Mouse (Mus musculus): Measurements from ENCODE around the gene Pih1d1. TPM values are rescaled to one million over a fixed set of nuclear protein-coding genes. Genes with fewer than 3 reads are reported as not detected.

Pih1d1 gene
- total and polyA plus RNA-seq, 3 experiments = 141 to 148 TPM; not detected in 1

DNA sequence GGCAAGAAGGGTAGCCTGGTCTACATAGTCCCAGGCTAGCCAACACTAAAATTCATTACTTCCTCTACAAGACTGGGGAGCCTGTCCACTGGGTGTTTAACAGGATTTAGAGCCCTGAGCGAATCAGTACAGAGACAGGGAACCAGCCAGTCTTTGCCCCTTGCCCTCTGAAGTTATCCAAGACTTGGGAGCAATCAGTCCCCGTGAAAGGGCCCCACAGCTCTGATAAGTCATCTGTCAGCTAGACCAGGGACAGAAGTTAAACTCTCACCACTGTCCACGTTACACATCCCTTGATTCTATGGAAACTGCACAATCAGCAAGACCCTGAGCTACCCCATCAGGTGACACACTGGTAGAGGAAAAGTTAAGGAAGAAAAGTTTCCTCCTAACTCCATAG is 41.6 kb upstream of the Pih1d1 start:
- no peak overlapping the region for H3K9ac ChIP-seq (ENCODE audit: control insufficient read depth, low read depth, low read length, poor library complexity, severe bottlenecking)
- H3K27me3 ChIP-seq (ENCODE audit: control insufficient read depth in 1 of 2, insufficient read depth in 2 of 2, low read length in 2 of 2) = no peaks in the 10 kb centered on the region
- H3K9me3 ChIP-seq (replicated peaks; ENCODE audit: insufficient read depth, low read length) = no peaks in the 10 kb centered on the region

DNA sequence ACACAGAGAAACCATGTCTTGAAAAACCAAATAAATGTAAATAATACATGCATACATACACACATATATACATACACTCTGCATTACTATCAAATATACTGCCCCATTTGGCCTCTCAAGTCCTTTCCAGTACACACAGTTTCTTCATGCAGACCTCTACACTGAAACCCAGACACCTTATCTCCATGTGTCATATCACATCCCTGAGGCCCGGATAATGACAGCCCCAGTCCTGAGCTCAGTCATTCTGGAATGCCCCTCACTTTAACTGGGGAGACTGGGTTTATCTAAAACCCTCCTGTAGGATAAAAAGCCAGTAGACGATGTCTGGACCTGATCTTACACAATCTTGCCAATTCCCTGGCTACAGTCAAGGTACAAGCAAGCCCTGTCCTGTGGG is 40.6 kb upstream of the Pih1d1 start:
- Histone ChIP-seq H3K27me3 (ENCODE audit: control insufficient read depth in 1 of 2, insufficient read depth in 2 of 2, low read length in 2 of 2) (no peaks in the 10 kb centered on the region), H3K79me2 (ENCODE audit: control insufficient read depth, insufficient read depth, low read length, poor library complexity) (no peaks in the 10 kb centered on the region), H3K9me3 (replicated peaks; ENCODE audit: insufficient read depth, low read length) (no peaks in the 10 kb centered on the region), H3K4me1 (ENCODE audit: control insufficient read depth in 1 of 2, insufficient read depth in 2 of 2, low read length in 2 of 2) (peaks cover 5 to 22% of the 10 kb centered on the region in 2 experiments), H3K27ac (ENCODE audit: control insufficient read depth, low read depth, low read length) (no peak overlapping the region), H3K9ac (ENCODE audit: control insufficient read depth, low read depth, low read length, poor library complexity, severe bottlenecking) (no peak overlapping the region), H3K4me3 (ENCODE audit: control insufficient read depth in 1 of 2, insufficient read depth in 1 of 2, low read depth in 2 of 2, low read length in 2 of 2) (no peak overlapping the region), H3K36me3 (ENCODE audit: control insufficient read depth in 1 of 2, insufficient read depth in 2 of 2, low read length in 2 of 2) (peaks cover 0 to 5% of the 10 kb centered on the region in 2 experiments; a peak in 2 of 4 replicates)
- TF ChIP-seq MYB (IDR thresholded peaks at IDR 0.05; ENCODE audit: low read depth, low read length) (no peak), MYC (IDR thresholded peaks at IDR 0.05; ENCODE audit: low read depth, low read length) (no peak), ZMIZ1 (IDR thresholded peaks at IDR 0.05; ENCODE audit: low read depth, low read length) (no peak), MAX (IDR thresholded peaks at IDR 0.05; ENCODE audit: low read length) (0 out of 2 replicates have a peak, but pooled peaks have one; percentile 28), RCOR1 (IDR thresholded peaks at IDR 0.05; ENCODE audit: low read depth, low read length) (0 out of 2 replicates have a peak, but pooled peaks have one; percentile 16), EP300 (IDR thresholded peaks at IDR 0.05; ENCODE audit: low read depth in 1 of 2, low read length in 2 of 2) (peak in 1 of 2 experiments; percentile 22; a peak in 1 of 4 replicates), TCF12 (IDR thresholded peaks at IDR 0.05; ENCODE audit: low read depth, low read length) (peak; percentile 42; the same call in 1 of the 2 replicates), MXI1 (IDR thresholded peaks at IDR 0.05; ENCODE audit: low read depth, low read length) (no peak), USF2 (IDR thresholded peaks at IDR 0.05; ENCODE audit: borderline replicate concordance in 1 of 2, insufficient read depth in 1 of 2, low read depth in 1 of 2, low read length in 2 of 2) (no peak), GATA1 (IDR thresholded peaks at IDR 0.05; ENCODE audit: low read depth, low read length) (peak; percentile 66)
- no peak for DNase-seq (ENCODE audit: low read depth, low spot score)

More for the DNA sequence above, 41.6 kb upstream of the Pih1d1 start:
- TF ChIP-seq GATA1 (IDR thresholded peaks at IDR 0.05; ENCODE audit: low read depth, low read length) (no peak), ZMIZ1 (IDR thresholded peaks at IDR 0.05; ENCODE audit: low read depth, low read length) (no peak)
- Histone ChIP-seq H3K27ac (ENCODE audit: control insufficient read depth, low read depth, low read length) (no peak overlapping the region), H3K4me1 (ENCODE audit: control insufficient read depth in 1 of 2, insufficient read depth in 2 of 2, low read length in 2 of 2) (peaks cover 5 to 22% of the 10 kb centered on the region in 2 experiments), H3K79me2 (ENCODE audit: control insufficient read depth, insufficient read depth, low read length, poor library complexity) (no peaks in the 10 kb centered on the region), H3K4me3 (ENCODE audit: control insufficient read depth in 1 of 2, insufficient read depth in 1 of 2, low read depth in 2 of 2, low read length in 2 of 2) (no peak overlapping the region), H3K36me3 (ENCODE audit: control insufficient read depth in 1 of 2, insufficient read depth in 2 of 2, low read length in 2 of 2) (peaks cover 0 to 5% of the 10 kb centered on the region in 2 experiments; a peak in 2 of 4 replicates)
- no peak for DNase-seq (ENCODE audit: low read depth, low spot score)

DNA sequence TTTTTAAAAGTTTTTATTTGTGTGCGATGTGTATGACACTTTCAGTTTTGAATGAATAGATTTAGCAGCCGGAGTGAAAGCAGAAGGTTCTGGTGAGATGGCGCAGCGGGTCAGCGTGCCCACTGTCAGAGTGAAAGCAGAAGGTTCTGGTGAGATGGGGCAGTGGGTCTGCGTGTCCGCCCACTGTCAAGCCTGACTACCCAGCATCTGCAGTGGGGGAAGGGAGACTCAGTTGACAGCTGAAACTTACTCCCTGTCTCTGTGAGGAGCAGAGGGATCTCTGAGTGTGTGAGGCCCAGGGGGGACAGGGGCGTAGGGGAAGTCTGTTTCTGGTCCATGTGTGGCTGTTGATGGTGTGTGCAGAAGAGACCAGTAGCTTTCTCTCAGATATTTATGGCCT is 36.5 kb upstream of the Pih1d1 start:
- Histone ChIP-seq H3K27me3 (ENCODE audit: control insufficient read depth in 1 of 2, insufficient read depth in 2 of 2, low read length in 2 of 2) (no peaks in the 10 kb centered on the region), H3K79me2 (ENCODE audit: control insufficient read depth, insufficient read depth, low read length, poor library complexity) (peaks cover 9% of the 10 kb centered on the region), H3K9me3 (replicated peaks; ENCODE audit: insufficient read depth, low read length) (no peaks in the 10 kb centered on the region), H3K9ac (ENCODE audit: control insufficient read depth, low read depth, low read length, poor library complexity, severe bottlenecking) (no peak overlapping the region), H3K4me1 (ENCODE audit: control insufficient read depth in 1 of 2, insufficient read depth in 2 of 2, low read length in 2 of 2) (peaks cover 3 to 29% of the 10 kb centered on the region in 2 experiments), H3K36me3 (ENCODE audit: control insufficient read depth in 1 of 2, insufficient read depth in 2 of 2, low read length in 2 of 2) (peaks cover 0 to 13% of the 10 kb centered on the region in 2 experiments; a peak in 2 of 4 replicates), H3K27ac (ENCODE audit: control insufficient read depth, low read depth, low read length) (no peak overlapping the region), H3K4me3 (ENCODE audit: control insufficient read depth in 1 of 2, insufficient read depth in 1 of 2, low read depth in 2 of 2, low read length in 2 of 2) (no peak overlapping the region)
- peak; percentile 52 for DNase-seq (ENCODE audit: low read depth, low spot score)
- TF ChIP-seq POLR2A (IDR thresholded peaks at IDR 0.05; ENCODE audit: control insufficient read depth in 1 of 2, insufficient read depth in 1 of 2, low read depth in 1 of 2, low read length in 2 of 2, poor library complexity in 1 of 2) = peak in 1 of 2 experiments; percentile 29; a peak in 1 of 4 replicates
- TF ChIP-seq GATA1 (IDR thresholded peaks at IDR 0.05; ENCODE audit: low read depth, low read length) = no peak
- TF ChIP-seq POLR2AphosphoS5 (IDR thresholded peaks at IDR 0.05; ENCODE audit: borderline replicate concordance, low read depth, low read length) = no peak
- TF ChIP-seq NRF1 (IDR thresholded peaks at IDR 0.05; ENCODE audit: insufficient read depth, low read depth, low read length, poor library complexity, severe bottlenecking) = no peak
- no peak for TF ChIP-seq ZNF384 (IDR thresholded peaks at IDR 0.05; ENCODE audit: low read depth, low read length)
- TF ChIP-seq ZMIZ1 (IDR thresholded peaks at IDR 0.05; ENCODE audit: low read depth, low read length) = no peak
- no peak for TF ChIP-seq TAL1 (IDR thresholded peaks at IDR 0.05; ENCODE audit: low read length)
- no peak for TF ChIP-seq MEF2A (IDR thresholded peaks at IDR 0.05; ENCODE audit: extremely low read depth, insufficient replicate concordance, low read depth, low read length, poor library complexity, severe bottlenecking)
